Mouse (Mus musculus) embryonic facial prominence, embryonic 10.5 days (tissue): ENCODE results near the gene Mtmr4. TPM values are rescaled to one million over a fixed set of nuclear protein-coding genes. Genes with fewer than 3 reads are reported as not detected.

ENCODE experiments used
- DNase-seq: peaks from one replicate; pipeline ENCODE4 v3.0.0-alpha.2; 2017; ENCODE audit warnings: low spot score
- H3K27ac ChIP-seq: fragments of 300-500 bp; sonication (generic); replicated peaks from 2 replicates; pipeline ENCODE4 v1.5.1; 2016; ENCODE audit warnings: mild to moderate bottlenecking
- H3K27me3 ChIP-seq: fragments of 300-500 bp; sonication (generic); replicated peaks from 2 replicates; pipeline ENCODE4 v1.6.1; 2016; ENCODE audit warnings: low read depth, mild to moderate bottlenecking; ENCODE audit not compliant: poor library complexity, severe bottlenecking
- H3K36me3 ChIP-seq: fragments of 300-500 bp; sonication (generic); replicated peaks from 2 replicates; pipeline ENCODE4 v1.6.1; 2016; ENCODE audit warnings: mild to moderate bottlenecking, moderate library complexity
- H3K4me1 ChIP-seq: fragments of 300-500 bp; sonication (generic); 2 replicates; pipeline ENCODE4 v1.6.1; 2016
- H3K4me3 ChIP-seq: fragments of 300-500 bp; sonication (generic); 2 replicates; pipeline ENCODE4 v1.5.1; 2016; ENCODE audit warnings: mild to moderate bottlenecking, moderate library complexity
- H3K9me3 ChIP-seq: fragments of 300-500 bp; sonication (generic); 2 replicates; pipeline ENCODE4 v1.6.1; 2016; ENCODE audit warnings: mild to moderate bottlenecking
- WGBS: fragments of 180-500 bp; shearing (Covaris S2); methylation state at CpG from one replicate; pipeline ENCODE4 v1.1.7; 2016; 5-methylcytosine and 5-hydroxymethylcytosine counted together
- polyA plus RNA-seq: library from polyadenylated mRNA; unstranded; fragments of >200 nt; fragmentation: Nextera tagmentation; extraction: Ambion mirVana; gene quantifications from 2 replicates; pipeline ENCODE4 v1.2.1, GENCODE M21; 2016

Gene Mtmr4
- polyA plus RNA-seq, 1 experiment from 2014 or later: 71.1 TPM

- Histone ChIP-seq H3K4me3 (no peak overlapping the region), H3K27ac (no peak overlapping the region), H3K36me3 (no peaks in the 10 kb centered on the region), H3K9me3 (no peaks in the 10 kb centered on the region), H3K4me1 (peaks cover 66% of the 10 kb centered on the region), H3K27me3 (peaks cover 29% of the 10 kb centered on the region)
- peak; percentile 7 for DNase-seq
- WGBS: 70% methylated on average over 21 of the region's 21 CpGs
These were observed 17.3 kb upstream of the Mtmr4 start for GRCm38 (mm10) chr11:87574520-87575180.

- H3K4me1 ChIP-seq: peaks cover 53% of the 10 kb centered on the region
- peaks cover 43% of the 10 kb centered on the region for H3K27me3 ChIP-seq
- H3K9me3 ChIP-seq: no peaks in the 10 kb centered on the region
- no peaks in the 10 kb centered on the region for H3K36me3 ChIP-seq
- DNase-seq: peak; percentile 8
- H3K4me3 ChIP-seq: peak overlapping the region; percentile 72
- 9% methylated on average over 6 of the region's 6 CpGs for WGBS
- H3K27ac ChIP-seq: peak overlapping the region; percentile 70; the same call in 1 of the 2 replicates
These were observed 14.2 kb upstream of the Mtmr4 start for GRCm38 (mm10) chr11:87577601-87578248.

GRCm38 (mm10) chr11:87578249-87578962, 13.6 kb upstream of the Mtmr4 start:
- Histone ChIP-seq H3K27me3 (peaks cover 43% of the 10 kb centered on the region), H3K36me3 (no peaks in the 10 kb centered on the region), H3K4me1 (peaks cover 51% of the 10 kb centered on the region), H3K9me3 (no peaks in the 10 kb centered on the region), H3K4me3 (peak overlapping the region; percentile 72), H3K27ac (peak overlapping the region; percentile 70)
- peak; percentile 79 for DNase-seq
- under 1% methylated on average over 40 of the region's 40 CpGs for WGBS

- DNase-seq: peak; percentile 33
- Histone ChIP-seq H3K36me3 (no peaks in the 10 kb centered on the region), H3K9me3 (no peaks in the 10 kb centered on the region), H3K4me3 (peak overlapping the region; percentile 72), H3K4me1 (peaks cover 44% of the 10 kb centered on the region), H3K27ac (no peak overlapping the region), H3K27me3 (peaks cover 43% of the 10 kb centered on the region)
- WGBS: 17% methylated on average over 10 of the region's 10 CpGs
These were observed 12.9 kb upstream of the Mtmr4 start for GRCm38 (mm10) chr11:87578963-87579601.

GRCm38 (mm10) chr11:87579713-87580112, 12.2 kb upstream of the Mtmr4 start:
- peak overlapping the region; percentile 72; the same call in 1 of the 2 replicates for H3K4me3 ChIP-seq
- no peaks in the 10 kb centered on the region for H3K36me3 ChIP-seq
- no peaks in the 10 kb centered on the region for H3K9me3 ChIP-seq
- 52% methylated on average over 1 of the region's 1 CpGs for whole genome bisulfite sequencing
- peaks cover 43% of the 10 kb centered on the region for H3K27me3 ChIP-seq
- peaks cover 40% of the 10 kb centered on the region for H3K4me1 ChIP-seq
- no peak for DNase-seq
- no peak overlapping the region for H3K27ac ChIP-seq

GRCm38 (mm10) chr11:87580543-87581085, 11.3 kb upstream of the Mtmr4 start:
- H3K9me3 ChIP-seq: no peaks in the 10 kb centered on the region
- 48% methylated on average over 10 of the region's 10 CpGs for WGBS
- H3K27ac ChIP-seq: no peak overlapping the region
- H3K4me1 ChIP-seq: peaks cover 41% of the 10 kb centered on the region
- H3K27me3 ChIP-seq: peaks cover 43% of the 10 kb centered on the region
- DNase-seq: no peak
- H3K4me3 ChIP-seq: no peak overlapping the region
- no peaks in the 10 kb centered on the region for H3K36me3 ChIP-seq

GRCm38 (mm10) chr11:87581161-87581865, 10.6 kb upstream of the Mtmr4 start:
- WGBS: 88% methylated on average over 12 of the region's 12 CpGs
- Histone ChIP-seq H3K27ac (no peak overlapping the region), H3K9me3 (no peaks in the 10 kb centered on the region), H3K4me1 (peaks cover 41% of the 10 kb centered on the region), H3K4me3 (no peak overlapping the region), H3K27me3 (peaks cover 41% of the 10 kb centered on the region), H3K36me3 (no peaks in the 10 kb centered on the region)
- DNase-seq: no peak

GRCm38 (mm10) chr11:87581933-87582710, 9.8 kb upstream of the Mtmr4 start:
- Histone ChIP-seq H3K9me3 (no peaks in the 10 kb centered on the region), H3K27me3 (peaks cover 33% of the 10 kb centered on the region), H3K36me3 (no peaks in the 10 kb centered on the region), H3K4me1 (peaks cover 41% of the 10 kb centered on the region), H3K27ac (no peak overlapping the region), H3K4me3 (no peak overlapping the region)
- no peak for DNase-seq
- WGBS: 87% methylated on average over 8 of the region's 8 CpGs

GRCm38 (mm10) chr11:87583291-87584034, 8.5 kb upstream of the Mtmr4 start:
- 0 out of 2 replicates have a peak, but pooled peaks cover 25% of the 10 kb centered on the region for H3K27me3 ChIP-seq
- 81% methylated on average over 6 of the region's 6 CpGs for WGBS
- peaks cover 28% of the 10 kb centered on the region for H3K4me1 ChIP-seq
- no peaks in the 10 kb centered on the region for H3K9me3 ChIP-seq
- DNase-seq: no peak
- no peak overlapping the region for H3K4me3 ChIP-seq
- H3K27ac ChIP-seq: no peak overlapping the region
- no peaks in the 10 kb centered on the region for H3K36me3 ChIP-seq

- DNase-seq: no peak
- H3K9me3 ChIP-seq: no peaks in the 10 kb centered on the region
- 82% methylated on average over 10 of the region's 10 CpGs for WGBS
- no peak overlapping the region for H3K27ac ChIP-seq
- H3K27me3 ChIP-seq: 0 out of 2 replicates have a peak, but pooled peaks cover 12% of the 10 kb centered on the region
- H3K4me3 ChIP-seq: no peak overlapping the region
- peaks cover 26% of the 10 kb centered on the region for H3K4me1 ChIP-seq
- H3K36me3 ChIP-seq: no peaks in the 10 kb centered on the region
These were observed 7.1 kb upstream of the Mtmr4 start for GRCm38 (mm10) chr11:87584711-87585505.
